Mouse (Mus musculus): Measurements from ENCODE around the gene Ano6. TPM values are rescaled to one million over a fixed set of nuclear protein-coding genes. Genes with fewer than 3 reads are reported as not detected.
"Not testable (repeated sequence)": the region's sequence is repeated elsewhere in the genome, so short reads cannot be mapped to it uniquely, and the experiment has no call there.

Ano6 gene
- polyA plus RNA-seq, 1 experiment: 53.9 TPM

DNA sequence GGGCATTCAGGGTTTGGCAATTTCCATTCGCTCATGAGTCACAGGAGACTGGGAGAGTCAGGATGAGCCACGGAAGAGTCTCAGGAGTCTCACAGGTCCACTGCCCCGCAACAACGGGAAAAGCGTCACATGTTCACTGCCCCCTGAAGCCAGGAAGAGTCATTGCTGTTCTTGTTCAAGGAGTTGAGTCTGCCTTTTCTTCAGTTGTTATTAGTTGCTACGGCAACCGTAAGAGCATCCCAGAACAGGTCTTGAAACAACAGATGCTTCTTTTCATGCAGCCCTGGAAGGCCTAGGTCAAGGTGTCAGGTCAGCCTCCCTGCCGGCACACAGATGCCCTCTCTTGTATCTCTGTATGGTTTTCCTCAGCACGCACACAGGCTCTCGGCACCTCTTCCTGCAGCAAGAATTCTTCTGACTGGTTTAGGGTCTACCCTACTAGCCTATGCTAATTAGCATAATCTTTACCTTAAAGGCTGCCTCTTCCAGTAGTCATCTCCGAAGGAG lies 36.9 kb downstream of the Ano6 start:
- no peak for DNase-seq (ENCODE audit: low spot score)

DNA sequence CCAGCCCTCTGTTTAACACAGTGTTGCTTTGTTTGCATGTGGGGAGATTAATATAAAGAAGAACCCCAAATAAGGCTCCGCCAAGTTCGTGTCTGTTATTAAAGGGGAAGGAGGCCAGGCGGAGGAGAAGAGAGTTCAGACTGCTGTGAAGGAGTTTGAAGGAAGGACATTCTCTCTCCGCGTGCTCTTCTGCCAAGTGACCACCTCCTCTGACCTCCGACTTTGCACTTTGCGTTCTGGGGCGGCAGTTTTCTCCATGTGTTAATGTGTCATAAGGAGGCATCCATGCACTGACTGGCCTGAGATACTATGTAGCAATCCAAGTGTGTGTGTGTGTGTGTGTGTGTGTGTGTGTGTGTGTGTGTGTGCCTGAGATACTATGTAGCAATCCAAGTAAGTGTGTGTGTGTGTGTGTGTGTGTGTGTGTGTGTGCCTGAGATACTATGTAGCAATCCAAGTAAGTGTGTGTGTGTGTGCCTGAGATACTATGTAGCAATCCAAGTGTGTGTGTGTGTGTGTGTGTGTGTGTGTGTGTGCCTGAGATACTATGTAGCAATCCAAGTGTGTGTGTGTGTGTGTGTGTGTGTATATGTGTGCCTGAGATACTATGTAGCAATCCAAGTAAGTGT lies 37.5 kb downstream of the Ano6 start:
- not testable (repeated sequence) for DNase-seq (ENCODE audit: low spot score)

DNA sequence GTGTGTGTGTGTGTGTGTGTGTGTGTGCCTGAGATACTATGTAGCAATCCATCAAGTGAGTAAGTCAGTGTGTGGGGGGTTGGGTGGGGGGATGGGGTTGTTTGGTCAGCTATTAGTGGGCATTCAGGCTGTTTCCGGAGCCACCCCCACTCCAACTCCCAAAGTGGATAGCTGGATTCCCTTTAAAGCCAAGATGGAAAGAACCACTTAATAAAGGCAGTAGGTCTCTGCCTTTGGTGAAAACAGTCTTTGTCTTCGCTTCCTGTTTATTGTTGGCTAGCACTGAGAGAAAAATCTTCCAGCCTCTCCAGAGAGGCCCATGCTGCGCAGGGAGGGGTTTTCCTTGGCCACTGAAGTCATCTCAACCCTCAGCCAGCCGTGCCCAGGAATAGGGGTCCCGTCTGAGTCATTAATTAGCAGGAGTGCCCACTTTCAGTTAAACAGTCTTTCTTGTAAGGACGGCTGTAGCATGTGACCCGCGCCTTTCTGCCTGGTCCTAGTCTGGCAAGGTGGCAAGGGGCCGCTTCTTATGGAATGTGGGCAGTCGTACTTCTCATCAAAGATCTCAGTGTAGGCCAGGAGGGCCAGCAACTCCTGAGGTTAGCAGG lies 38.1 kb downstream of the Ano6 start:
- DNase-seq (ENCODE audit: low spot score): no peak

DNA sequence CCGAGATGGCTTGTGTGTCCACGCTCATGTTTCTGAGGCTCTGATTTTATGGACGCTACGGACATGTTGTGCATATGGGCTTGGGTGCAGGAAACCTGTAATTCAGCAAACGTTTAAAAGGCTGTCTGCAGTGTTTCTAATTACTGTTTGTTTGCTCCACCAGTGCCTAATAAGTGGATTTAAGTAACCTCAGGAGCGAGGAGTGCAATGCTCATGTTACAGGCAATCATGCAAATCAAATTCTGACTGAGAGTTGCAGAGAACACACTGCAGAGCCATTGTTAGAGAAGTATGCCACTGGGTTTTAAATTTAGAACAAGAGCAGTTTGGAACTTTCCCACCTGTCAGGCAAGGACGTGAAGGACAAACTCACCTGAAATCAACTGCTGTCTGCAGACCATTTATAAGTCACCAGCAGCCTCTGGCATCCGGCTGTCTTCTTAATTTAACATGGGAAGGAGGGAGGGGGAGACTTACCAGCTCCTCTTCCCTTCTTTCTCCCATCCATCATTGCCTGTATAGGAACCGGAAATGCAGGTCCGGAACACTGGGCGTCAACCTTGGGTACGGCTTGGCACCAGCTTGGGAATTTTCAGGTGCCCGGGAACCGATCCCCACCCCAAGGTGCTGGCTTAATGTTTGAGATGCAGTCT lies 39.0 kb downstream of the Ano6 start:
- no peak for DNase-seq (ENCODE audit: low spot score)

DNA sequence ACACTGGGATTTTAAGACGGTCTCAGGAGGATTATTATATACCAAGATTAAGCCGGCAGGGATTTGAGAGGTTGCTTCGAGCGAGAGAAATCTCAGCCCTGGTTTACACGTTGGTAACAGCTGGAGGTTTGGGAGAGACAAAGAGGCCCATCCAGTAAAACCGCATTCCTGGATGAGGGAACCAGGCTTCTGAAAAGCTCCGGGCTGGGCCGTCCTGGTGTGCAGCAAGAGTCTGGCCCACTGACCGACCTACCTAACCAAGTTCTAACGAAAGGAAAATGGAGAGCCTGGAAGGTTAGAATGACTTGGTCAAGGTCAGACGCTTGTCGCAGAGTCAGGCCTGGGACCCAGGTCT lies 39.5 kb downstream of the Ano6 start:
- no peak for DNase-seq (ENCODE audit: low spot score)

DNA sequence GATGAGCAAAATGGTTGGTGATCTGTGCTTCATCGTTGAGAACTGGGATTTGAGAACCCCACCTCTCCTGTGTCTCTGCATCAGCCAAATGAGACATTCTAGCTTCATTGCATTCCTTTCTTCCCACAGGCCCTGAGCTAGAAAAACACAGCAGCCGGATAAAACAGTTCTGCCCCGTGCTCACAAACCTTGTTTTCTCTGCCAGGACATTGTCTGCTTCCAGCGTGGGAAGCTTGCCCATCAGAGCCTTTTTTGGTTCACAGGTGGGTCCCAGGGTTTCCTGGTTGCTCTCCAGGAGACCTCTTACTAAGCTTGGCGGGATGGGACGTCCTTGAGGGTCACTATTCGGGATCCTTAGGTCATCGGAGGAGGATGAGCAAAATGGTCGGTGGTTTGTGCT lies 42.6 kb downstream of the Ano6 start:
- no peak for DNase-seq (ENCODE audit: low spot score)

DNA sequence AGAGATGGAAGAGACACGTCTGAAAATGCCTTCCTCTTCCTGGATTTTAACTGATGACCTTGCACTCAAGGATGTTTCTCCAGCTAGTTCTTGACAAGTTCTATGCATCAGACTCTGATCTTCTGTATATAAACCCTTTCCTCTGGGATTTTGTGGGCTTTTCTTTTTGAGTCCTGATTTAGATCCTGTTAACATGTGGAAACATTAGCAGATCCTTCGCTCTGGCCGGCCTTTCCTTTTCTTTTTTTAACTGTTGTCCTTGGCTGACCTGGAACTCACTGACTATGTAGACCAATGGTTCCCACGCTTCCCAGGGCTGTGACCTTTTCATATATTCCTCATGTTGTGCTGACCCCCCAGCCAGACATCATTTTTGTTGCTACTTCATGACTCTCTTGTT lies 45.4 kb downstream of the Ano6 start:
- no peak for DNase-seq (ENCODE audit: low spot score)

DNA sequence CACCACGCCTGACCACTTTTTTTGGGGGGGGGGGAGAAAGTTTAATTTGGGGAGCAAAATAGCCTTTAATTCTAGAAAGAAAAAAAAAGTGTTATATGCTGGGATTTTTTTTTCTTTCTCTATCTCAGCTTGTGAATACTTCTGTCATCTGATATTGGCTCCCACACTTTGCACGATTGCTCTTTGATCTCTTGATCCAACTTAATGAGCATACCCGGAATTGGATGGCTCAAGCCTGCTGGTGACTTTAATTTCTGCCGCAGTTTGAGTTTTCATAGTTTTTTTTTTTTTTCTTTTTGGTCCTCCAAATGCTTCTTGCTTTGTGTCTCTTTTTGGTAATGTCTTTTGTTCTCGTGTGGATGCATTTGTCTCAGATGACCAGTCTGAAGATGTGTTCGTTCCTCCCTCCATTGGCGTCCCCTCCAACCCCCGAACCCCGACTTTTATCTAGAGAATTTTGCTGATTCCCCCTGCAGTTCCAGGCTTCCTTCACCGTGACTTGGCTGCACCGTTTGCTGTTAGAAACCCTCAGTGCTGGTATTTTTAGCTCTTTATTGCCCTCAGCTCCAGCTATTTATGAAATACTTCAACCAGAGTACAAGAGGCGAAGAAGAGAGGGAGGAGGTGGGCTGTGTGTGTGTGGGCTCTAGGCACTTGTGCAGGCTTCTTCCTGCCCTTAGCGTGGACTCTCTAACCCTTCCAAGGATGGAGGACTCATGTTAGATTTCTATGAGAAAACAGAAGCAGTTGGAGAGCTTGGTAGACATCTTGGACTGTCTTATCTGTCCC lies 46.2 kb downstream of the Ano6 start:
- DNase-seq (ENCODE audit: low spot score): no peak

DNA sequence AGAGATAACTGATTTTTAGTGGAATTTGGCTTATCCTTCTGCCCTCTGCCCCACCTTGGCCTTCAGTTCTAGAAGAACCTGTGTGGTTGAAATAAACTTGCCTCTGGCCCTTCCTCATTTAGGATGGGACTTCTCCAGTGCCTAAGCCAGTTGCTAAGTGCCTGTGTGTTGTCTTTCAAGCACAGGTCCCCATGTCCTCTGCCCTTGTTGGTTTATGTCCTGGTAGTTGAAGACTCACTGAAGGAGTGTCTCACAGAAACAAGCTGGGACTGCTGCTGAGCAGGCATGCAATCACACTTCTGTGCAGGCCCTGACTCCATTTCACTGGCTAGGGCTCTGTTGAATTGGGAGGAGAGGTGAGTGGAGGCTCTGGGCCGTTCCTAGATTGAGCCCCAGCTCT lies 46.9 kb downstream of the Ano6 start:
- DNase-seq (ENCODE audit: low spot score): no peak

DNA sequence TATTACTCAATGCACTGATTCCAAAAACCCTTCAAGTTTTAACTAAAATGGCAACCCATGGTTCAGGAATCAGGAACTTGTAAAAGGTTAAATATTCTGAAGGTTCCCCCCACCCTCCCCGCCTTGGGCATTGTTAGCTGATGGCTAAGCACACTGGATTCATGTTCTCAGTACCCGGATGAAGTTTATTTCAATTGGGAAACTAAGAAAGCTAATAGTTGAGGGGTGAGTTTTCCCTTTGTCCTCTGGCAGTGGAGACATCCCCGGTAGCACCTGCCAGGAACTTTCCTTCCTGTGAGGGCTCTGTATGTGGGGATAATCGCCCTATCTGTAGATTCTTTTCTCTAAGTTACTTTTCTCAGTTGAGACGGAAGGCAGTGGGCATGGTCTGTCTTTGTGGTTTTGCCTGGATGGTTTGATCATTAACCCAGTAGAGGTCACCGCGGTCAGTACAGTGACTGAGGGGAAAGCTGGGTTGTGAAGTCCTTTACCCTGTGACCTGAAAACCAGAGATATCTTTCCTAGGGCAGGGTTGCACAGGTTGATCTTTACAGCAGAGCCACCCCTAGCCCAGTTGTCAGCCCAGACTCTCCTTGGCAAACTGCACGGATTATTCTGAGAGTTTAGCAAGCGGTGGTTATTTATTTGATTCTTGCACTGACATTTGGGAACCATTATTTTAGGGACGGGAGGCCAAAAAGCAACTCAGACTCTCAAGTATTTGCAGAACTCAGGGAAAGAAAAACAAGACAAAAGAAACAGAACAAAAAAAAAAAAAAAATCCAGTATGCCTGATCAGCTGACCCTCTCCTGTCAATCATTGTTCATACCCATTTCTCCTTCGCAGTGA lies 47.8 kb downstream of the Ano6 start:
- no peak for DNase-seq (ENCODE audit: low spot score)

DNA sequence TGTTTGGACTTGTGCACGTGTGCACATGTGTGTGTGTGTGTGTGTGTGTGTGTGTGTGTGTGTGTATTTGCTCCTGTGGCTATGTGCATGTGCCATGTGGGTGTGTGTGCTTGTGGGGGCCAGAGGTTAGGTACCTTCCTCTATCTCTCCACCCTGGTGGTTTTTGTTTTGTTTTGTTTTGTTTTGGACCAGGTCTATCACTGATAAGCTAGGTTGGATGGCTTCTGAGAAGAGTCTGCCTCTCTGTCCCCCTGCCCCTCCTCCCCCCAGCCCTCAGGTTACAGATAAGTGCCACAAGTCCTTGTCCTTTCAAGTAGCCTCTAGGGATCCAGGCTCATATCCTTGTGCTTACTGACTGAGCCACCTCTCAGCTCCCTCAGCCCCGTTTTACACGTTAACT lies 49.1 kb downstream of the Ano6 start:
- no peak for DNase-seq (ENCODE audit: low spot score)

DNA sequence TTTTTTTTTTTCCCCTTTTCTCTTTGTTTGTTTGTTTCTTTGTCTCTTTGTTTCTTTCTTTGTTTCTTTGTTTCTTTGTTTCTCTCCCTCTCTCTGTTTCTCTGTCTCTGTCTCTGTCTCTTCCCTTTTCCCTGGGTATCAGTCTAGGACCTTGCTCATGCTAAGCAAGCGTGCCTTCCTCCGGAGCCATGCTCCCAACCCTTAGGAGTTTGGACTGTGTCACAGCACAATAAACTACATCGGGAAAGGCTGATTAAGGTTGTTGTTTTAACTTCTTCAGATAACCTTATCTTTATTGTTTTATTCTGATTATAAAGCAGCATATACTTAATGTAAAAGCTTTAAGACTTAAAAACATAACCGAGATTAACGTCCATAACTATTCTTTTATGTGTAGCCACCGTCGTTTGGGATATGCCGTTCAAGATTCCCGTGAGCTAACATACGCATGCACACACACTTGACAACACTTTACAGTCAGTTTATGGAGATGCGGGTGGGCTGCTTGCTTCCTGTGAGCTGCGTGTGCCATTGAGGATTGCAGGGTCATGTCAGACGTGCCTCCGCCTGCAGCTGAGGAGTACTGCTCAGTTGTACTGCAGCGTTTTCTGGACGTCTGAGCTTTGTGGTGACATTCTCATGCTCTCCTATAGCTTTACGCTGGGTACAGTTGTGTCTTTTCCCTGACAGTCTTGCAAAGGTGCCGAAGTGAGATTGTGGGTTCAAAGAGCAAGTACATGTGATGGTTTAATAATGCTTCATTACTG lies 52.7 kb downstream of the Ano6 start:
- DNase-seq (ENCODE audit: low spot score): no peak

DNA sequence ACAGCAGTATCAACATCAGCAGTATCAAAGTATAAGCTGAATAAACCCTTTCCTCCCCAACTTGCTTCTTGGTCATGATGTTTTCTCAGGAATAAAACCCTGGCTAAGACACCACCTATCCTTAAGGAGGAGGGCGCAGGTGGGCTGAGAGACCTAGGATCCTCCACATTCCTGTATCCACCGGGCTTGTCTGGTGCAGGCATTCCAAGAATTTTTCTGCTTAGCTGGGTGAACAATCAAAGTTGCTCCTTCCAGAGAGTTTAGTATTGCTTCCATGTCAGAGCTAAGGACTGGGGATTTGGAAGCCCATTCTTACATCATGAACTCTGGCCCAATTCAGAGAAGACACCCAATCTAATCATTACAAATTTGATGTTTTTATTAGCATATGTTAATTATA lies 53.8 kb downstream of the Ano6 start:
- no peak for DNase-seq (ENCODE audit: low spot score)

DNA sequence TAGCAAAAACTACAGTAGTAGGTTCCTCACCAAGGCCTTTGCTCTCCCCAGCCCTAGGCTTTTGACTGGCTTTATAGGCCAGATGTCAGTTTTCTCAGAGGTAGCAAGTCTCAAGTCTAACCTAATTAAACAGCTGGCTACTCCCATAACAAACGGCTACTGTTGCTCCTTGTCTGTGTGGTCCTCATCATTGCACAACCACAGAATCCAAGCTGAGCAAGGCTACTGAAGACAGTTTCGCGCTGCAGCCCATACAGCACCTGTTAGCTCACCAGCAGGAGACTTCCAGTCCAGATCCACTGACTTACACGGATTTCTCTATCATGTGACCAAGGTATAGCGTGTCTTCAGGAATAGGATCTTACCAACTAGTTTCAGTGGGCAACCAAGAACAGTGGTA lies 55.5 kb downstream of the Ano6 start:
- DNase-seq (ENCODE audit: low spot score): no peak

DNA sequence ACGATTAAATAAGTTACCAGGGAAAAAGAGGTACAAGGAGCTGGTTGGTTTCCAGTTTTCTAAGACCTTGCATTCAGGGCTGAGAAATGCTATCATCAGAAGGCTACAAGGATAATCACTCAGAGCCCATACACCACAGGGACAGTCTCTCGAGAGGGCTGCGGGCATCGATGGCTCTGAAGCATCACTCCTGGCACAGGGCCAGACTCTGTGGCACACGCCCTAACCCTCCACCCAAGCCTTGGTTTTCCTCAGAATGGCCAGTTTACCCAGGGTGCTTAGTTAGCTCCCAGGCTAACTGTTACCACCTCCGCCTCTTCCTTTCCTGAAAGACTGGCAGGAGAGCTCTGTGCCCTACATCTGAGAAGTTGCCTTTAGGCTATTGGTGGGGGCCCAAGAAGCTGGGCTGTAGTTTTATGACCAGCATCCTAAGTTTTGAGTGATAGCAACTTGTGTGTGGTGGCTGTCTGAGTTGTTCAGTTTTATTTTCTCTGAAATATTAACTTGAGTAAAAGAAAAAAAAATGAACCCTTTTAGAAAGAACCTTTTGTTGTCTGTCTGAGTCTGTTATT lies 57.9 kb downstream of the Ano6 start:
- no peak for DNase-seq (ENCODE audit: low spot score)

DNA sequence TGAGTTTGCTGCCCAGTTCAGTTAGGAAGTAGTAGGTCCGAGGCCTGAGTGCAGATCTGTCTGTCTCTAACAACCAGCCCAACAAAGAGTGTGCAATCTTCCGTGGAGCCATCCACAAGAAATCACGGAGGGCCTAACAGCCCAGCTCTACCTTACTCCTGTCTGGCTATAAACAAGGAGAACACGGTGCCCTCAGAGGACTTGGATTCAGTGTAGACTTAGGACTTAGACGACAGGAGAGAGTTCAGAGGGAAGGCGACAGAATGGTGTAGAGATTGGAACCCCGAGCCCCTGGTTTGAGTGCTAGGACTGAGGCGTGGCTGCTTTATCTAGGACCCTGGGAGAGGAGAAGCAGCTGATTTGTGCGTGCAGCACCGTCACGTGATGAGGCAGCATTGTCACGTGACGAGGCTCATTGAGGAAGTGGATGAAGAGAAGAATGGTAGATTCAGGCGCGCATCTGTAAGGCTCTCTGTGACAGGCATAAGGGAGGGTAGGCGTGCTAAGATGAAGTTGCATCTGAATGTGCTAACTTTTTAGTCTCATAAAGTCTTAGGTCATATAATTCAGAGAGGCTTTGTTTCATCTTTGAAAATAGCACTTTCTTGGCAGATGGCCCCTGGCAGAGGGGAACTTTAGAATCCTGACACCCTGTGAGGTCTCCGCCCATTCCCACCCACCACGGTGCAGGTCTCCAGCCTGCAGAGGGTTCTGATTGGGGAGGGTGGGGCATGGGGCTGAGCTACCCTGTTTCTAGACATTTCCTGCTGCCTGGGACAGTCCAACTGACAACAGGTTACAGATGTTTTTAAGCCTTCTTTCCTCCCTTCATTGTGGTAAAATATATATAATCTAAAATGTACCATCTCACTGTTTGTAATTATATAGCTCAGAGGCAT lies 59.1 kb downstream of the Ano6 start:
- no peak for DNase-seq (ENCODE audit: low spot score)

DNA sequence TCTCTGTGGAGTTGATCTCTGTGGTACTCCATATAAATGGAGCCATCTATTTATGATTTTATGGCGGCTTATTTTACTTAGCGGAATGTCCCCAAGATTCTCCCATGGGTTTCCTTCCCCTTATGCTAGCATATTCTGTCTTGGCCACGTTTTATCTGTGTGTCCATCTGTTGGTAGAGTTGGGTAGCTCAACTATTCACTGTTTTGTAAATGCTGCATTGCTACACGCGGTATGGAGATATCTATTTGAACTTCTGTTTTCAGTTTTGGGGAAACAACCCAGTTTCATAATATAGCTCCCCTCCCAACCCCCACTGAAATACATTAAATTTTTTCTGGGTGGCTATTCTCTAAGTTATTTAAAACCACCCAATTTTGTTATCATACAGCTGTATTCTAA lies 59.9 kb downstream of the Ano6 start:
- DNase-seq (ENCODE audit: low spot score): no peak

DNA sequence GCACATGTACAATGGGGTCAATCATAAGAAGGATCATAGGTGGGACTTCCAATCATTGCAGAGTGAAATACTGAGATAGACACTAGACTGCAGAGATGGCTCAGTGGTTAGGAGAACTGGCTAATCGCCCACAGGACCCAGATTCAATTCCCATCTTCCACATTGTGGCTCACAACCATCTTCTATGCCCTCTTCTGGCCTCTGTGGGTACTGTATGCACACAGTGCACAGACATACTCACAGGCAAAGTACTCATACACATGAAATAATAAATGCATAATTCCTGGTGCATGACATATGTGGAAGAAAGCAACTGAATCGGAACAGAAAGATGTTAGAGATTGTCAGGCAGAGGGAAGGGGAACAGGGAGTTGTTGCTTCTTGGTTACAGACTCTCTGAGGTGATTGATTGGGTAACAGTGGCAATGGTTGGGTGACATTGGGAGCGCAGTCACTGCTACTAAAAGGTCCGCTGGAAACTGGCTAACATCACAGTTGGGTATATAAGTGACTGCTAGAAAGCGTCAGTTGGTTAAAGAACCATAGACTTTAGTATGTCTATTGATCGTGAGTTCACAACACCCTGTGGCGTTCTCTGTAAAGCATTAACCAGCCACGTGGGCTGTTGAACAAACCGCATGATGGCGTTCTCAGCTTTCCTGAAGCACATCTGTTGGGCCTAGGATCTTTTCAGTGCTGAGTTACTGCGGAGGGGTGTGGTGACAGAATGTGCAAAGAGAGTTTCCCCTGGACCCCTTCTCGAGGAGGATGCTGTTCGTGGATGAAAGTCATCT lies 64.6 kb downstream of the Ano6 start:
- DNase-seq (ENCODE audit: low spot score): no peak

DNA sequence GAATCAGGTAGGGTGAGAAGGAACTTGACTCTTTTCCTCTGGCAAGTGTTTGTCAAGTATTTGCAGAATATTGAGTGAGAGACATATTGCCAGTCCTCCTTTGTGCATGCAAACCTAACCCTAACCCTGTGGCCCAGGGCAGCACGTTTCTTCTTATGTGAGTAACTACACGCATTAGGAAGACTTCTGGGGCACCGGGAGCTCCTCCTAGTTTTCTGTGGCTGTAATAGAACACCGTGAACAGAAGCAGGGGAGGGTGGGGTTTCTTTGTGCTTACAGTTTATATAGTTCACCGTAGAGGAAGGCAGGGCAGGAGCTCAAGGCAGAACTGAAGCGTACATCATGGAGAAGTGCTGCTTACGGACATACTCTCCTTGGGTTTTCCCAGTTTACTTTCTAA lies 65.3 kb downstream of the Ano6 start:
- no peak for DNase-seq (ENCODE audit: low spot score)

Data from urinary bladder, adult 2 months (tissue).